Mouse (Mus musculus) testis, adult 10 weeks (tissue): ENCODE data around the gene Tbca. TPM values are rescaled to one million over a fixed set of nuclear protein-coding genes. Genes with fewer than 3 reads are reported as not detected.

Experiments
- polyA plus RNA-seq: library from polyadenylated mRNA; stranded (reverse); fragments of 350-450 nt; fragmentation: Illumina TruSeq; extraction: RNeasy Lipid Tissue Mini Kit (QIAGEN cat#74804); gene quantifications from one replicate; pipeline ENCODE4 v1.2.3, GENCODE M21; 2014; ENCODE audit warnings: low read depth, low replicate concordance

Gene Tbca
- polyA plus RNA-seq, result 562 TPM

GRCm38 (mm10) chr13:94788771-94789649 is at the start of gene Tbca:
Tbca (plus strand) TSS chr13:94788910.

GRCm38 (mm10) chr13:94875396-94875880 is 86.7 kb downstream of the Tbca start, which contains the start of gene Otp:
Otp (plus strand) TSS chr13:94875602.

Other genes starting within 250 kb of the Tbca start
- gene Otp, start 86.7 kb downstream of the Tbca start, polyA plus RNA-seq, result not detected
- 16.3 TPM for gene Wdr41, start 187.4 kb downstream of the Tbca start, polyA plus RNA-seq